In genomic region chr9:64737406-64738201, GRCm38 (mm10) we compare ENCODE assay signal across 7 mouse cellular contexts. TPM values are rescaled to one million over a fixed set of nuclear protein-coding genes. Genes with fewer than 3 reads are reported as not detected.
DNase-seq lines count a peak whose midpoint lies in the region; ATAC-seq lines count a peak whose summit lies in the region.

Rab11a (minus strand) TSS chr9:64737758.

- H3K36me3 ChIP-seq in embryonic facial prominence, embryonic 11.5 days (replicated peaks; ENCODE audit: control insufficient read depth, insufficient read depth, low read depth, low read length), result no peaks in the 10 kb centered on the region
- H3K36me3 ChIP-seq in limb, embryonic 10.5 days, result no peaks in the 10 kb centered on the region
- no peaks in the 10 kb centered on the region for H3K36me3 ChIP-seq in midbrain, embryonic 13.5 days

- H3K9ac ChIP-seq in embryonic facial prominence, embryonic 11.5 days (replicated peaks; ENCODE audit: low read length), result peak within 1 kb of the TSS; percentile 87
- H3K9ac ChIP-seq in midbrain, embryonic 13.5 days (replicated peaks), result peak within 1 kb of the TSS; percentile 88

- peak within 1 kb of the TSS; percentile 48 for H3K4me2 ChIP-seq in embryonic facial prominence, embryonic 11.5 days (ENCODE audit: low read depth, low read length)
- H3K4me2 ChIP-seq in midbrain, embryonic 13.5 days (replicated peaks), result peak within 1 kb of the TSS; percentile 79

- DNase-seq in adrenal gland, postnatal 14 days, result peak; percentile 98
- DNase-seq in embryonic facial prominence, embryonic 11.5 days (ENCODE audit: low spot score), result peak; percentile 95
- peak; percentile 93 for DNase-seq in kidney, adult 11 months
- DNase-seq in limb, embryonic 10.5 days (ENCODE audit: low spot score), result peak; percentile 98
- DNase-seq in spleen, adult 12 weeks (ENCODE audit: low spot score), result peak; percentile 93

- no peaks in the 10 kb centered on the region for H3K27me3 ChIP-seq in embryonic facial prominence, embryonic 11.5 days (ENCODE audit: control insufficient read depth, insufficient read depth, low read length)
- no peaks in the 10 kb centered on the region for H3K27me3 ChIP-seq in limb, embryonic 10.5 days (ENCODE audit: low read depth, poor library complexity, severe bottlenecking)
- no peaks in the 10 kb centered on the region for H3K27me3 ChIP-seq in midbrain, embryonic 13.5 days

- H3K27ac ChIP-seq in embryonic facial prominence, embryonic 11.5 days (replicated peaks; ENCODE audit: low read depth, low read length), result peak within 1 kb of the TSS; percentile 85
- H3K27ac ChIP-seq in limb, embryonic 10.5 days, result peak within 1 kb of the TSS; percentile 92
- H3K27ac ChIP-seq in midbrain, embryonic 13.5 days, result peak within 1 kb of the TSS; percentile 93

- peak within 1 kb of the TSS; percentile 99 for H3K4me3 ChIP-seq in embryonic facial prominence, embryonic 11.5 days (ENCODE audit: low read depth, low read length)
- peak within 1 kb of the TSS; percentile 98 for H3K4me3 ChIP-seq in limb, embryonic 10.5 days
- peak within 1 kb of the TSS; percentile 85 for H3K4me3 ChIP-seq in midbrain, embryonic 13.5 days (replicated peaks)

- no peaks in the 10 kb centered on the region for H3K9me3 ChIP-seq in embryonic facial prominence, embryonic 11.5 days (replicated peaks; ENCODE audit: control insufficient read depth, low read length)
- H3K9me3 ChIP-seq in limb, embryonic 10.5 days (replicated peaks), result no peaks in the 10 kb centered on the region
- no peaks in the 10 kb centered on the region for H3K9me3 ChIP-seq in midbrain, embryonic 13.5 days

- ATAC-seq in embryonic facial prominence, embryonic 11.5 days (replicated peaks; ENCODE audit: insufficient number of reproducible peaks, low FRiP score, low TSS enrichment, low read depth), result peak; percentile 94
- peak; percentile 93 for ATAC-seq in granulocyte monocyte progenitor cell, adult 5-6 weeks (replicated peaks; ENCODE audit: poor library complexity, severe bottlenecking)
- ATAC-seq in midbrain, embryonic 13.5 days, result peak; percentile 97

- H3K4me1 ChIP-seq in embryonic facial prominence, embryonic 11.5 days (ENCODE audit: control insufficient read depth, insufficient read depth, low read length), result no peaks in the 10 kb centered on the region
- H3K4me1 ChIP-seq in limb, embryonic 10.5 days, result peaks cover 14% of the 10 kb centered on the region
- H3K4me1 ChIP-seq in midbrain, embryonic 13.5 days (replicated peaks), result peaks cover 8% of the 10 kb centered on the region

- under 1% methylated on average over 59 of the region's 61 CpGs for WGBS in embryonic facial prominence, embryonic 11.5 days
- under 1% methylated on average over 60 of the region's 61 CpGs for WGBS in limb, embryonic 10.5 days
- WGBS in midbrain, embryonic 13.5 days, result under 1% methylated on average over 61 of the region's 61 CpGs

RNA-seq across cellular contexts. Expression of gene Rab11a, which starts in this region (rescaled TPM):
- 226 and 237 TPM in 2 replicates for total RNA-seq in adrenal gland, postnatal 14 days (2021)
- polyA plus RNA-seq in embryonic facial prominence, embryonic 11.5 days (2014; fragmentation: Nextera tagmentation; extraction: Ambion mirVana), result 286 and 290 TPM in 2 replicates
- total RNA-seq in granulocyte monocyte progenitor cell, adult 5-6 weeks (2014; fragmentation: Nextera tagmentation), result 105 and 130 TPM in 2 replicates
- total RNA-seq in granulocyte monocyte progenitor cell, adult 5-6 weeks (2017), result 92.5 and 116 TPM in 2 replicates
- 202 and 211 TPM in 2 replicates for polyA plus RNA-seq in limb, embryonic 10.5 days (2016; fragmentation: Nextera tagmentation; extraction: Ambion mirVana)
- polyA plus RNA-seq in midbrain, embryonic 13.5 days (2015; fragmentation: Nextera tagmentation; extraction: Ambion mirVana), result 378 and 397 TPM in 2 replicates

Comparison
In these comparisons a context has a peak if more than half of its experiments do, and no peak if none do; other contexts are left out.
1. Peak in every context shown above with its lines: DNase-seq, ATAC-seq, H3K4me3 ChIP-seq and H3K27ac ChIP-seq.